Mouse (Mus musculus): ENCODE results near the gene Hdc. TPM values are rescaled to one million over a fixed set of nuclear protein-coding genes. Genes with fewer than 3 reads are reported as not detected.

Hdc gene
- total RNA-seq, 2 experiments from 2014 or later = 0.15 to 1.0 TPM

DNA sequence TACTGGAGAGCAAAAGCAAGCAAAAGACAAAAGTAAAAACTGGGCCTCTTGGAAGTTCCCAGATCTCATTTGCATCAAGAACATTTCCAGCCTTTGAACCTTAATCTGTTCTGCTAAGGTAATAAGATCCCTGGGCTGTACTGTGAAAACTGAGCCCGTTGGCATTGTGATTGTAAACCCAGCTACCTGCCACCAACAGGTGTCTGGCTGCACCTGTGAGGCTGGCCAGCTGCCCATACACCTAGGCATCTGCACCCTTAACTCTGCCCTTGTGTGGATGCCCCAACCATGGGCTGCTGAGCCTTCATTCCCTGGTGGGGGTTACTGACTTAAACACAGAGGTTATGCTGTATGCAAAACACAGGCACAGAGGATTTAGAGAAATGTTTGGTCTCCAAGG is 46.9 kb downstream of the Hdc start:
- H3K27ac ChIP-seq = no peak overlapping the region
- no peak overlapping the region for H3K4me3 ChIP-seq
- DNase-seq = no peak
- no peak for TF ChIP-seq CTCF (IDR thresholded peaks at IDR 0.05)
- intact Hi-C loops (cut with DNase I) = no loop called here

DNA sequence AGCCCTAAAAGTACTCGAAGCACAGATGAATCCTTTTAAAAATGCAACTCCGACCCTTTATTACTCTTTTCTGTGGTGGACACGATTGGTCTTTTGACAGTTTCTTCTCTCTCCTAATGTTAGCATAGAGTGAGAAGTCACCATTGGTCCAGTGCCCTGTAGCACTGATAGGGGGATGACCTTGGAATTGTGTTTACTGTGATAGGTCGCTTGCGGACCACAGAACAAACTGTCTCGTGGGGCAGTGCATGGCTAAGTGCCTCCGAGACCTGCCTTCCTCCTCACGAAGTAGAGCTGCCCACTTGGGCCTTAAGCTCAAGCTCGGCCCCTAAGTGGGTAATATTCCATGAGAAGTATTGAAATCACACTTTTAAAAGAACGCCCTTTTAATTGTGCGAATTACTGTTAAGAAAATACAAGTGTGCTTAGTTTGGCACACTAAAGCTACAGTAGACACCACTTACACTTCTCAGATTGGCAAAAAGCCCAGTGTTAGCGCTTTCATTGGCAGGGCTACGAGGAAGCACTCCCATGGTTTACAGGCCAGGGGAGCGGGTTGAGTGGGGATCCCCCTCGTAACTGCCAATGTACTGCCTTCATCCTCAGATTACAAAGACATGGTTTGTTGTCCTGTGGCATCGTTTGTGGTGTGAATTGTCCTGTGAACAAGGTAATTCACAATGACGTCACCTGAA is 55.5 kb downstream of the Hdc start:
- no peak for DNase-seq
- intact Hi-C loops (cut with DNase I) = no loop called here
- no peak overlapping the region for H3K4me3 ChIP-seq
- no peak for TF ChIP-seq CTCF (IDR thresholded peaks at IDR 0.05)
- no peak overlapping the region for H3K27ac ChIP-seq

DNA sequence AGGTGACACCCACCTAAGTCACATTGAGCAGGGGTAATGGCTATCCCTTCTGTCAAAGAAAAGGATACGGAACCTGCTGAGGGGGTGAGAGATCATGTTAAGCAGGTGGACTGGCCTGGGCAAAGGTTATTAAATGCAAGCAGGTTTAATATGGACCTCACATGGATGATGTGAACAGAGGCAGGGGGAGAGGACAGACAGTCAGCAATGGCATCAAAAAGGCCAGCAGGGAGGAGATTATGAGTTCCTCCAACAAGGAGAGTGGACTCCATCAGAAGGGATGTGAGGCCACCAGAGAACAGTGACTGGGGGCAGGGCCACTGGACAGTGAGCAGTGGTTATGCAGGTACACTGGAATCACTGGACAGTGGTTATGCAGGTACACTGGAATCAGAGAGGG is 59.0 kb downstream of the Hdc start:
- no peak for DNase-seq
- H3K27ac ChIP-seq = no peak overlapping the region
- no peak overlapping the region for H3K4me3 ChIP-seq
- intact Hi-C loops (cut with DNase I) = no loop called here
- TF ChIP-seq CTCF (IDR thresholded peaks at IDR 0.05) = no peak

DNA sequence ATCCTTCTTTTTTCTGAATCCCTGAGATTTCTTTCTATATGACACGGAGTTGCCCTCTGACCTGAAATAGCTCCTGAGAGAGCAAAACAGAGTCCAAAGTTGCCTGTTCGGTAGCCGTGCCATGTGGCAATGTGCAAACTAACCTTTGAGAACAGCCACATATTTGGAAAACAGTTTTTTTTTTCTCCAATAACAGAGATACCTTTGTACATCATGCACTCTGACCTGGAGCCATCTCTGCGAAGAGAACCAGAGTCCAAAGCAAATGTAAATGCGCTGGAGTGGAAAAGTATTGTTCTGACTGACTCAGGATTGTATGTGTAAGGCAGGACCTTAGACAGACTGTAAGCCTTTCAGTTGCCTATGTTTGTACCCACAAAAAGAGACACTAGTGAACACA is 63.6 kb downstream of the Hdc start:
- intact Hi-C loops (cut with DNase I) = no loop called here
- no peak overlapping the region for H3K27ac ChIP-seq
- no peak for DNase-seq
- TF ChIP-seq CTCF (IDR thresholded peaks at IDR 0.05) = no peak
- no peak overlapping the region for H3K4me3 ChIP-seq

DNA sequence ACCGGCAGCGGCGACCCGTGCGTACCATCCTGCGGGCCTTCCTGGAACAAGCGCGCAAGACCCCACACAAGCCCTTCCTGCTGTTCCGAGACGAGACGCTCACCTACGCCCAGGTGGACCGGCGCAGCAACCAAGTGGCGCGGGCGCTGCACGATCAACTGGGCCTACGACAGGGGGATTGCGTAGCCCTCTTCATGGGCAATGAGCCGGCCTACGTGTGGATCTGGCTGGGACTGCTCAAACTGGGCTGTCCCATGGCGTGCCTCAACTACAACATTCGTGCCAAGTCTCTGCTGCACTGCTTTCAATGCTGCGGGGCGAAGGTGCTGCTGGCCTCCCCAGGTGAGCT is 65.8 kb downstream of the Hdc start:
- Histone ChIP-seq H3K27ac (no peak overlapping the region), H3K4me3 (peak overlapping the region; percentile 60)
- intact Hi-C loops (cut with DNase I) = no loop called here
- no peak for DNase-seq
- no peak for TF ChIP-seq CTCF (IDR thresholded peaks at IDR 0.05)

DNA sequence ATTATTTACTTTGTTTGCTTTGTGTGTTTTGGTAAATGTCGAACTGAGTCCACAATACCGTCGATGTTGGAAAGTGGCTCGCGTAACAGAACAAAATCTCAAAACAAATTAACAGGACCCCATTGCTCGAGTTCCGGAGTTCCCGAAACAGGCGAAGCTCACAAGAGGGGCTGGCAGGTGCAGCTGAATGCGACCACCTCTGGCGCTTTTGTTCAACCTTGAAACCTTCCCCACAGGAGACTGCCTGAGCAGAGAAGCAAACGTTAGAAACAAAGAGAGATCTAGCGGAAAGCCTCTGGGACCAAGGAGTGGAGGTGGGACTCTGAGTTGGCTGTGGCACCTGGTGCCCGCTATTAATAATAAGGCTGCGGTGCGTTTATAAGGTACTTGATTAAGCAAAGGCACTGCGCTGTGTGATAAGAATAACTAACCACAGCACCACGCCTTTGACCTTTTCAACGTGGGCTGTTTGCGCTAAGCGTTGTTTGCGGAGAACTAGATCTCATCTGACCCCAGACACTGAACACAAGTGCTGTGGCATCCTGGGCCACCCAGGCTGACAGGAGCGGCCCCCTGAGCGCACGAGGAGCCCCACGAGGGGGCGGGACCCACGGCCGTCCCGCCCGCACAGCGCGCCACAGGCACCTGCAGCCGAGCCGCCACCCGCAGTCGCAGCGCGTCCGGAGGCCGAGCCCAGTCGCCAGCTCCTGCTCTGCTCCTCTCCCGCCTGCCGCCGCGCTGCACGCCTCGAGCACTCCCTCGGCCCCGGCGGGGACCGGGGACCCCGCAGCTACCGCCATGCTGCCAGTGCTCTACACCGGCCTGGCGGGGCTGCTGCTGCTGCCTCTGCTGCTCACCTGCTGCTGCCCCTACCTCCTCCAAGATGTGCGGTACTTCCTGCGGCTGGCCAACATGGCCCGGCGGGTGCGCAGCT is 66.5 kb downstream of the Hdc start, which contains the start of gene Slc27a2:
Gene Slc27a2, plus strand, starts transcription at position 51 of the 934 bp plus-strand sequence.
- peak; percentile 43 for DNase-seq
- intact Hi-C loops (cut with DNase I) = no loop called here
- Histone ChIP-seq H3K27ac (no peak within 1 kb of the TSS), H3K4me3 (peak within 1 kb of the TSS; percentile 60)
- no peak for TF ChIP-seq CTCF (IDR thresholded peaks at IDR 0.05)

DNA sequence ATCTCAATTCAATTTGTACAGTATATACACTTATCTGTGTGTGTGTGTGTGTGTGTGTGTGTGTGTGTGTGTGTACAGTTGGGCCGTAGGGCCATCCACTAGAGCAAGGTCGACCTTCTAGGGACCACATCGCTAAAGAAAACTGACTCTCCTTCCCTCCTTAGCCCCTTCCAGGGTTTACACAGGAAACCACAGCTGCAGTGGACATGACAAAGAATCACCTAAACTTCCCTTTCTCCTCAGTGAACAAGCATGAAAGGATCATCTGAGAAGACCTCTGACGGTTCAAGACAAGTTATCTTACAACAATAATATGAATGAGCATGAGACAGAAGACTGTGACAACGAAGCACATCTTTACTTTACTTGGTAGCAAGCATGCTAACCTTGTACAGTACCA is 67.2 kb downstream of the Hdc start:
- intact Hi-C loops (cut with DNase I) = no loop called here
- no peak overlapping the region for H3K27ac ChIP-seq

DNA sequence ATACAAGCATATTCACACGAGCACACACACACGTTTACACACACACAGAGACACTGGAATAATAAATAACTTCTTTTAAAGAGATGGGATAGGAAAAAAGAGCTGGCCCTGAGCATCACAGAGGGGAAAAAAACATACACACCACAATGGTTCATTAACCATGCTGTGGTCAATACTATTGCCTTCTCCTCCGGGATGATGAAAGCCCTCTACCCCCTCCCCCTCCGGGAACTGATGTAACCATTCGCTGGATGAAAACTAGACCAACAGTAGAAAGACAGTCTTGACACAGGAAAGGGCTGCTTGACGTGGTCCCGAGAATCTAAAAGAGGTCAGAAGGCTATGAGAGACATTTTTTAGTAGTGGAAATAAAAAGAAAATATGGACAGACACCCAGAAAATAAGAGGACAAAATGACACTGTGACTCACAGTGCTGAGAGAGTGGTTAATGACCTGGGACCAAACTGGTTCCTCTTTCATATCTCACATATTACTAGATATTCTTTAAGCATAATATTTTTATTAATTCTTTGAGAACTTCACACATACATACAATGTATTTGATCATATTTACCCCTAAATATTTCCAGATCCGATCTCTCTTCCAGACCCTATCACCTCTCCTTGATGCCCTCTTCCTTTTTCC is 67.7 kb downstream of the Hdc start:
- intact Hi-C loops (cut with DNase I) = no loop called here
- no peak overlapping the region for H3K27ac ChIP-seq
- no peak for TF ChIP-seq CTCF (IDR thresholded peaks at IDR 0.05)
- no peak overlapping the region for H3K4me3 ChIP-seq
- DNase-seq = no peak

More for the DNA sequence above, 67.2 kb downstream of the Hdc start:
- no peak overlapping the region for H3K4me3 ChIP-seq
- TF ChIP-seq CTCF (IDR thresholded peaks at IDR 0.05) = no peak
- DNase-seq = no peak

DNA sequence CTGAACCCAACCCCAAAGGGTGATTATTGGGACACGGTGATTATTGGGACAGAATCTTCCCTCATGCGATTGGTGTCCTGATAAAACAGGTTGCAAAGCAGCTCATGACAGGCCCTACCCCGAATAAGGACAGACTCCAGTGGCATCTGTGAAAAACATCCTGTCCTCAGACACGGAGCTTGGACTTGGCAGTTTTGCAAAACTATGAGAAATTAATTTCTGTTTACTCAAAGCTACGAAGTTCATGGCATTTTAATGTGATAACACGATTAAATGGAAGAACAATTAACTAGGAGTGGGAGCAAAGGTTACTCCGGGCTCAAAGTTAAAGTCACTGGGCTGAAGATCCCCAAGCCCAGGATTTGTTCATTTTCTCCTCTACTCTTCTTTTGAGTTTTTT is 69.4 kb downstream of the Hdc start:
- H3K4me3 ChIP-seq = no peak overlapping the region
- TF ChIP-seq CTCF (IDR thresholded peaks at IDR 0.05) = no peak
- DNase-seq = no peak
- intact Hi-C loops (cut with DNase I) = no loop called here
- no peak overlapping the region for H3K27ac ChIP-seq

DNA sequence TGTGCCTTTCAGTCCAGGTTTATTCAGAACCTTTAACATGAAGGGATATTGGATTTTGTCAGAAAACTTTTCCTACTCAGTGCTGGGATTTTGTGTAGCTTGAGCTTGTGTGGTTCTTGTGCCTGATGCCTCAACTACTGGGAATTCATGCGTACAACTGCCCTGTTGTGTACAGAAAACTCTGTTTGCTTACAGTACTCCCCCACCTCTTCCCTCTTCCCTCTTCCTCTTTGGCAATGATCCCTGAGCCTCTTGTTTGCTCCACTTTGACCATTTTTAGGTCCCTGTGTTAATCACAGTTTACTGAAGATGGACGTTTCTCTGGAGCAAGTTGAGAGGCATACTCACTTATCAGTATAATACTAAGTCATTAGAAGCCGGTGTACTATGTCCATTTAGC is 72.7 kb downstream of the Hdc start:
- intact Hi-C loops (cut with DNase I) = no loop called here
- no peak for DNase-seq
- no peak for TF ChIP-seq CTCF (IDR thresholded peaks at IDR 0.05)
- H3K27ac ChIP-seq = no peak overlapping the region
- no peak overlapping the region for H3K4me3 ChIP-seq

DNA sequence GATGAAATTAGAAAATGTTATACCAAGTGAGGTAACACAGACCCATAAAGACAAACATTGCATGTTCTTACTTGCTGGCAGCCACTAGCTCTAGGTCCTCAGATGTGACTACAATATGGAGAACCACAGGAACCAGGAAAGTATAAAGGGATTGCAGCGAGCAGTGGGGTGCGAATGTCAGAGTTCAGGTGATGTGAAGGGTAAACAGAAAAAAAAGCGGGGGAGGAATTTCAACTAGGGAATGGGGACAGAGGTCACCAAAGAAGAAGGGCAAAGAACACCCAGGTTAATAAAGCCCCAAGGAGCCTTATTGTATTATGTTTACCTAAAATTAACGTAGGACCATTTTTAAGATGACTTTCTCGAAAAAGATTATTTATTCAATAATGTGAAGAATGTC is 73.8 kb downstream of the Hdc start:
- DNase-seq = no peak
- intact Hi-C loops (cut with DNase I) = no loop called here
- TF ChIP-seq CTCF (IDR thresholded peaks at IDR 0.05) = no peak
- H3K27ac ChIP-seq = no peak overlapping the region
- no peak overlapping the region for H3K4me3 ChIP-seq

Other genes starting within 250 kb of the Hdc start
- under 1 TPM; 0.11 to 0.13 TPM for gene Atp8b4, start 118.6 kb downstream of the Hdc start, total RNA-seq (2021)
- not detected for gene Slc27a2, start 66.9 kb downstream of the Hdc start, total RNA-seq (2021)
- 1 to 10 TPM; 5.5 to 8.6 TPM for gene Gabpb1, start 57.0 kb upstream of the Hdc start, total RNA-seq (2021)
- 10 to 100 TPM; 14.8 to 18.9 TPM for gene Usp8, start 88.0 kb upstream of the Hdc start, total RNA-seq (2021)
- gene Usp50, start 164.2 kb upstream of the Hdc start, total RNA-seq (2021) = under 1 TPM in 1 of 2 experiments, not detected in 1; 0.18 TPM

Data from gastrocnemius, adult 2 months (tissue).